Mouse (Mus musculus) forebrain, embryonic 13.5 days (tissue): ENCODE measurements around the gene Plch2. TPM values are rescaled to one million over a fixed set of nuclear protein-coding genes. Genes with fewer than 3 reads are reported as not detected.

Experiments used
- ATAC-seq: fragments of 200-750 bp; cut with Nextera tagmentation; 2 replicates; pipeline ENCODE4 v1.8.0; 2017
- H3K27ac ChIP-seq: fragments of 300-500 bp; sonication (generic); 2 replicates; pipeline ENCODE4 v1.5.1; 2015; ENCODE audit warnings: inconsistent platforms, mild to moderate bottlenecking, moderate library complexity
- H3K27me3 ChIP-seq: fragments of 300-500 bp; sonication (generic); 2 replicates; pipeline ENCODE4 v1.6.1; 2015; ENCODE audit warnings: mild to moderate bottlenecking, inconsistent platforms
- H3K36me3 ChIP-seq: fragments of 300-500 bp; sonication (generic); 2 replicates; pipeline ENCODE4 v1.6.1; 2015; ENCODE audit warnings: mild to moderate bottlenecking, inconsistent platforms; ENCODE audit not compliant: poor library complexity, severe bottlenecking
- H3K4me1 ChIP-seq: fragments of 300-500 bp; sonication (generic); 2 replicates; pipeline ENCODE4 v1.6.1; 2015; ENCODE audit warnings: inconsistent platforms
- H3K4me2 ChIP-seq: fragments of 300-500 bp; sonication (generic); 2 replicates; pipeline ENCODE4 v1.6.1; 2015; ENCODE audit warnings: inconsistent platforms, mild to moderate bottlenecking, moderate library complexity
- H3K4me3 ChIP-seq: fragments of 300-500 bp; sonication (generic); 2 replicates; pipeline ENCODE4 v1.5.1; 2015; ENCODE audit warnings: mild to moderate bottlenecking, inconsistent platforms
- H3K9ac ChIP-seq: fragments of 300-500 bp; sonication (generic); 2 replicates; pipeline ENCODE4 v1.6.1; 2015; ENCODE audit warnings: mild to moderate bottlenecking, inconsistent platforms
- H3K9me3 ChIP-seq: fragments of 300-500 bp; sonication (generic); replicated peaks from 2 replicates; pipeline ENCODE4 v1.6.1; 2016; ENCODE audit warnings: inconsistent platforms
- WGBS: fragments of 180-500 bp; shearing (Covaris S2); methylation state at CpG from one replicate; pipeline ENCODE4 v1.1.7; 2015; 5-methylcytosine and 5-hydroxymethylcytosine counted together
- polyA plus RNA-seq: library from polyadenylated mRNA; unstranded; fragments of >200 nt; fragmentation: Nextera tagmentation; extraction: Ambion mirVana; gene quantifications from 2 replicates; pipeline ENCODE4 v1.2.1, GENCODE M21; 2015

Gene Plch2
- polyA plus RNA-seq, 1 experiment from 2014 or later: 5.9 TPM

- ATAC-seq: no peak
- 73% methylated on average over 8 of the region's 8 CpGs for WGBS
- no peaks in the 10 kb centered on the region for H3K36me3 ChIP-seq
- H3K4me2 ChIP-seq: peak overlapping the region; percentile 56
- peaks cover 2% of the 10 kb centered on the region; the same call in 1 of the 2 replicates for H3K27me3 ChIP-seq
- no peaks in the 10 kb centered on the region for H3K9me3 ChIP-seq
- H3K4me3 ChIP-seq: peak overlapping the region; percentile 35; the same call in 1 of the 2 replicates
- no peak overlapping the region for H3K27ac ChIP-seq
- peaks cover 48% of the 10 kb centered on the region for H3K4me1 ChIP-seq
- no peak overlapping the region for H3K9ac ChIP-seq
Measured at GRCm38 (mm10) chr4:155018066-155018465, 38.5 kb downstream of the Plch2 start.

GRCm38 (mm10) chr4:155017253-155017878, 39.2 kb downstream of the Plch2 start:
- Histone ChIP-seq H3K27ac (peak overlapping the region; percentile 51), H3K4me1 (peaks cover 55% of the 10 kb centered on the region), H3K36me3 (no peaks in the 10 kb centered on the region), H3K9ac (no peak overlapping the region), H3K27me3 (peaks cover 2% of the 10 kb centered on the region; the same call in 1 of the 2 replicates), H3K9me3 (no peaks in the 10 kb centered on the region), H3K4me2 (0 out of 2 replicates have a peak overlapping the region, but pooled peaks have one; percentile 56), H3K4me3 (no peak overlapping the region)
- WGBS: 69% methylated on average over 11 of the region's 11 CpGs
- ATAC-seq: 0 out of 2 replicates have a peak, but pooled peaks have one; percentile 17

GRCm38 (mm10) chr4:155016807-155017206, 39.8 kb downstream of the Plch2 start:
- Histone ChIP-seq H3K4me1 (peaks cover 57% of the 10 kb centered on the region), H3K27me3 (peaks cover 2% of the 10 kb centered on the region; the same call in 1 of the 2 replicates), H3K36me3 (no peaks in the 10 kb centered on the region), H3K4me2 (no peak overlapping the region), H3K9ac (no peak overlapping the region), H3K9me3 (no peaks in the 10 kb centered on the region), H3K4me3 (no peak overlapping the region), H3K27ac (no peak overlapping the region)
- ATAC-seq: no peak
- 69% methylated on average over 11 of the region's 11 CpGs for WGBS

- Histone ChIP-seq H3K27ac (no peak overlapping the region), H3K9me3 (no peaks in the 10 kb centered on the region), H3K9ac (no peak overlapping the region), H3K4me1 (peaks cover 57% of the 10 kb centered on the region), H3K27me3 (peaks cover 2% of the 10 kb centered on the region; the same call in 1 of the 2 replicates), H3K36me3 (no peaks in the 10 kb centered on the region), H3K4me3 (no peak overlapping the region), H3K4me2 (no peak overlapping the region)
- ATAC-seq: no peak
- WGBS: 86% methylated on average over 4 of the region's 4 CpGs
Measured at GRCm38 (mm10) chr4:155015550-155015949, 41.0 kb downstream of the Plch2 start.

- H3K9ac ChIP-seq: 0 out of 2 replicates have a peak overlapping the region, but pooled peaks have one; percentile 26
Measured at GRCm38 (mm10) chr4:155014791-155015190, 41.8 kb downstream of the Plch2 start.

GRCm38 (mm10) chr4:155014244-155014643, 42.3 kb downstream of the Plch2 start:
- ATAC-seq: no peak
- Histone ChIP-seq H3K27me3 (peaks cover 2% of the 10 kb centered on the region; the same call in 1 of the 2 replicates), H3K27ac (no peak overlapping the region), H3K4me3 (no peak overlapping the region), H3K9me3 (no peaks in the 10 kb centered on the region), H3K36me3 (no peaks in the 10 kb centered on the region), H3K9ac (peak overlapping the region; percentile 26; the same call in 1 of the 2 replicates), H3K4me1 (peaks cover 44% of the 10 kb centered on the region), H3K4me2 (no peak overlapping the region)
- WGBS: 60% methylated on average over 14 of the region's 14 CpGs

More at GRCm38 (mm10) chr4:155014791-155015190, 41.8 kb downstream of the Plch2 start:
- H3K4me1 ChIP-seq: peaks cover 49% of the 10 kb centered on the region
- H3K27ac ChIP-seq: no peak overlapping the region
- H3K27me3 ChIP-seq: peaks cover 2% of the 10 kb centered on the region; the same call in 1 of the 2 replicates
- no peak overlapping the region for H3K4me2 ChIP-seq
- 75% methylated on average over 12 of the region's 12 CpGs for WGBS
- no peak overlapping the region for H3K4me3 ChIP-seq
- no peak for ATAC-seq
- no peaks in the 10 kb centered on the region for H3K36me3 ChIP-seq
- H3K9me3 ChIP-seq: no peaks in the 10 kb centered on the region

GRCm38 (mm10) chr4:155012788-155013187, 43.8 kb downstream of the Plch2 start:
- Histone ChIP-seq H3K4me1 (peaks cover 29% of the 10 kb centered on the region), H3K27ac (no peak overlapping the region; the same call in 1 of the 2 replicates), H3K9ac (no peak overlapping the region), H3K4me3 (no peak overlapping the region), H3K27me3 (peaks cover 2% of the 10 kb centered on the region; the same call in 1 of the 2 replicates), H3K4me2 (no peak overlapping the region), H3K9me3 (no peaks in the 10 kb centered on the region), H3K36me3 (no peaks in the 10 kb centered on the region)
- 0% methylated on average over 4 of the region's 4 CpGs for WGBS
- peak; percentile 46 for ATAC-seq

- H3K4me2 ChIP-seq: no peak overlapping the region
- no peak overlapping the region for H3K27ac ChIP-seq
- 68% methylated on average over 2 of the region's 2 CpGs for WGBS
- H3K36me3 ChIP-seq: no peaks in the 10 kb centered on the region
- 0 out of 2 replicates have a peak, but pooled peaks cover 2% of the 10 kb centered on the region for H3K27me3 ChIP-seq
- ATAC-seq: no peak
- H3K4me1 ChIP-seq: peaks cover 23% of the 10 kb centered on the region
- H3K4me3 ChIP-seq: no peak overlapping the region
- no peak overlapping the region for H3K9ac ChIP-seq
- no peaks in the 10 kb centered on the region for H3K9me3 ChIP-seq
Measured at GRCm38 (mm10) chr4:155012115-155012514, 44.5 kb downstream of the Plch2 start.

GRCm38 (mm10) chr4:155011312-155012025, 45.1 kb downstream of the Plch2 start:
- Histone ChIP-seq H3K27ac (no peak overlapping the region), H3K9me3 (no peaks in the 10 kb centered on the region), H3K36me3 (no peaks in the 10 kb centered on the region), H3K9ac (no peak overlapping the region; the same call in 1 of the 2 replicates), H3K4me3 (no peak overlapping the region), H3K4me2 (no peak overlapping the region), H3K4me1 (peaks cover 23% of the 10 kb centered on the region), H3K27me3 (no peaks in the 10 kb centered on the region)
- no peak for ATAC-seq
- 79% methylated on average over 8 of the region's 8 CpGs for WGBS

GRCm38 (mm10) chr4:155010870-155011269, 45.7 kb downstream of the Plch2 start:
- no peak overlapping the region for H3K4me2 ChIP-seq
- H3K27me3 ChIP-seq: no peaks in the 10 kb centered on the region
- H3K4me1 ChIP-seq: peaks cover 29% of the 10 kb centered on the region
- H3K36me3 ChIP-seq: no peaks in the 10 kb centered on the region
- no peaks in the 10 kb centered on the region for H3K9me3 ChIP-seq
- H3K9ac ChIP-seq: no peak overlapping the region; the same call in 1 of the 2 replicates
- ATAC-seq: no peak
- 75% methylated on average over 5 of the region's 5 CpGs for WGBS
- H3K27ac ChIP-seq: no peak overlapping the region
- no peak overlapping the region for H3K4me3 ChIP-seq

- H3K36me3 ChIP-seq: no peaks in the 10 kb centered on the region
Measured at GRCm38 (mm10) chr4:155009216-155009615, 47.4 kb downstream of the Plch2 start.

GRCm38 (mm10) chr4:155008075-155008474, 48.5 kb downstream of the Plch2 start:
- Histone ChIP-seq H3K27me3 (no peaks in the 10 kb centered on the region), H3K9me3 (no peaks in the 10 kb centered on the region), H3K4me1 (peaks cover 29% of the 10 kb centered on the region), H3K36me3 (no peaks in the 10 kb centered on the region), H3K9ac (no peak overlapping the region), H3K27ac (no peak overlapping the region), H3K4me2 (no peak overlapping the region), H3K4me3 (no peak overlapping the region)
- ATAC-seq: no peak

More at GRCm38 (mm10) chr4:155009216-155009615, 47.4 kb downstream of the Plch2 start:
- Histone ChIP-seq H3K27ac (no peak overlapping the region), H3K4me2 (no peak overlapping the region), H3K9me3 (no peaks in the 10 kb centered on the region), H3K4me1 (peaks cover 31% of the 10 kb centered on the region), H3K9ac (no peak overlapping the region), H3K27me3 (no peaks in the 10 kb centered on the region), H3K4me3 (no peak overlapping the region)
- 78% methylated on average over 3 of the region's 3 CpGs for WGBS
- no peak for ATAC-seq
